In genomic region chr7:24429413-24430112, GRCm38 (mm10) we compare ENCODE assay signal across 11 mouse cellular contexts. TPM values are rescaled to one million over a fixed set of nuclear protein-coding genes. Genes with fewer than 3 reads are reported as not detected.
DNase-seq lines count a peak whose midpoint lies in the region; ATAC-seq lines count a peak whose summit lies in the region.
"Had no signal": no experiment of that assay in that cellular context is flagged by ENCODE, and none has a peak within 500 bp of the region (broad histone marks: within the 10 kb centered on the region; RNA-seq: fewer than 3 reads in every experiment).

No protein-coding gene starts in this region.

- peak; percentile 76 for ATAC-seq in forebrain, embryonic 15.5 days (replicated peaks)

- H3K9me3 ChIP-seq in forebrain, embryonic 15.5 days: no peaks in the 10 kb centered on the region
- H3K9me3 ChIP-seq in forebrain, embryonic 10.5 days: peaks cover 20% of the 10 kb centered on the region
- peaks cover 4% of the 10 kb centered on the region; the same call in 1 of the 2 replicates for H3K9me3 ChIP-seq in heart, embryonic 10.5 days

- no peak for DNase-seq in forebrain, embryonic 10.5 days (ENCODE audit: extremely low spot score, low spot score)
- peak; percentile 95 to 96 for DNase-seq in cerebellum, adult 18-20 months
- no peak for DNase-seq in heart, embryonic 10.5 days (ENCODE audit: low spot score)
- DNase-seq in left cerebral cortex, adult 8-10 months (ENCODE audit: low spot score in 2 of 2): peak; percentile 59 to 89
- no peak for DNase-seq in thymus, postnatal 0 days (ENCODE audit: low spot score)
- DNase-seq in lung, adult 18-20 months: no peak
- no peak for DNase-seq in adrenal gland, postnatal 14 days

- no peak overlapping the region for H3K4me2 ChIP-seq in forebrain, embryonic 15.5 days (replicated peaks)

- peak overlapping the region; percentile 81 for H3K27ac ChIP-seq in forebrain, embryonic 15.5 days (replicated peaks)
- no peak overlapping the region for H3K27ac ChIP-seq in forebrain, embryonic 10.5 days
- H3K27ac ChIP-seq in heart, embryonic 10.5 days: 0 out of 2 replicates have a peak overlapping the region, but pooled peaks have one; percentile 19
- H3K27ac ChIP-seq: liver, embryonic 14.5 days had no signal

- no peak overlapping the region for H3K4me3 ChIP-seq in forebrain, embryonic 15.5 days
- no peak overlapping the region for H3K4me3 ChIP-seq in forebrain, embryonic 10.5 days
- no peak overlapping the region for H3K4me3 ChIP-seq in heart, embryonic 10.5 days

- peaks cover 12% of the 10 kb centered on the region for H3K4me1 ChIP-seq in forebrain, embryonic 15.5 days
- no peaks in the 10 kb centered on the region for H3K4me1 ChIP-seq in forebrain, embryonic 10.5 days
- peaks cover 19% of the 10 kb centered on the region for H3K4me1 ChIP-seq in heart, embryonic 10.5 days

- no peaks in the 10 kb centered on the region for H3K27me3 ChIP-seq in forebrain, embryonic 15.5 days
- H3K27me3 ChIP-seq in forebrain, embryonic 10.5 days (ENCODE audit: poor library complexity, severe bottlenecking): peaks cover 22% of the 10 kb centered on the region
- H3K27me3 ChIP-seq in heart, embryonic 10.5 days (ENCODE audit: insufficient read depth, poor library complexity, severe bottlenecking): peaks cover 38% of the 10 kb centered on the region

- WGBS in forebrain, embryonic 15.5 days: 45% methylated on average over 16 of the region's 16 CpGs
- WGBS in forebrain, embryonic 10.5 days: 80% methylated on average over 16 of the region's 16 CpGs
- 69% methylated on average over 16 of the region's 16 CpGs for WGBS in heart, embryonic 10.5 days

- no peaks in the 10 kb centered on the region for H3K36me3 ChIP-seq in forebrain, embryonic 15.5 days
- no peaks in the 10 kb centered on the region for H3K36me3 ChIP-seq in forebrain, embryonic 10.5 days (replicated peaks)
- no peaks in the 10 kb centered on the region for H3K36me3 ChIP-seq in heart, embryonic 10.5 days

- H3K9ac ChIP-seq in forebrain, embryonic 15.5 days (replicated peaks): no peak overlapping the region
- H3K9ac ChIP-seq: liver, embryonic 14.5 days had no signal

RNA-seq across cellular contexts. Expression of gene Irgc1, which starts 22.5 kb away (rescaled TPM):
- not detected in 2 replicates for polyA plus RNA-seq in forebrain, embryonic 15.5 days (2015; fragmentation: Nextera tagmentation; extraction: Ambion mirVana)
- not detected in 2 replicates for polyA plus RNA-seq in forebrain, embryonic 10.5 days (2016; fragmentation: Nextera tagmentation; extraction: Ambion mirVana)
- polyA plus RNA-seq in heart, embryonic 10.5 days (2016; fragmentation: Nextera tagmentation; extraction: Ambion mirVana): 0.16 TPM in 1 of 2 replicates, not detected in the other
- total RNA-seq in left cerebral cortex, adult 8-10 months (2022): under 1 TPM in 1 of 4 experiments, not detected in 3; 0.21 TPM
- 0.18 and 0.22 TPM in 2 replicates for polyA plus RNA-seq in thymus, postnatal 0 days (2015; fragmentation: Nextera tagmentation; extraction: Ambion mirVana)
- not detected in 2 replicates for total RNA-seq in adrenal gland, postnatal 14 days (2021)
- total RNA-seq: common myeloid progenitor, adult 5-6 weeks had no signal
- polyA plus RNA-seq: liver, embryonic 14.5 days; stomach, embryonic 14.5 days had no signal

RNA-seq across cellular contexts. Expression of gene Smg9, which starts 30.1 kb away (rescaled TPM):
- polyA plus RNA-seq in forebrain, embryonic 15.5 days (2015; fragmentation: Nextera tagmentation; extraction: Ambion mirVana): 33.4 and 36.6 TPM in 2 replicates
- 26.5 and 28.5 TPM in 2 replicates for polyA plus RNA-seq in forebrain, embryonic 10.5 days (2016; fragmentation: Nextera tagmentation; extraction: Ambion mirVana)
- polyA plus RNA-seq in heart, embryonic 10.5 days (2016; fragmentation: Nextera tagmentation; extraction: Ambion mirVana): 25.4 and 27.7 TPM in 2 replicates
- total RNA-seq in left cerebral cortex, adult 8-10 months (2022): 10 to 100 TPM; 40.2 to 47.7 (median 43.4) TPM
- polyA plus RNA-seq in thymus, postnatal 0 days (2015; fragmentation: Nextera tagmentation; extraction: Ambion mirVana): 30.2 and 33.3 TPM in 2 replicates
- total RNA-seq in adrenal gland, postnatal 14 days (2021): 17.3 and 26.7 TPM in 2 replicates

RNA-seq across cellular contexts. Expression of gene Plaur, which starts 32.7 kb away (rescaled TPM):
- polyA plus RNA-seq in forebrain, embryonic 15.5 days (2015; fragmentation: Nextera tagmentation; extraction: Ambion mirVana): 1.3 and 1.6 TPM in 2 replicates
- 1.1 and 1.3 TPM in 2 replicates for polyA plus RNA-seq in forebrain, embryonic 10.5 days (2016; fragmentation: Nextera tagmentation; extraction: Ambion mirVana)
- 4.3 and 7.3 TPM in 2 replicates for polyA plus RNA-seq in heart, embryonic 10.5 days (2016; fragmentation: Nextera tagmentation; extraction: Ambion mirVana)
- 1 to 10 TPM in 2 of 4 experiments, under 1 TPM in 2; 0.72 to 4.6 (median 2.1) TPM for total RNA-seq in left cerebral cortex, adult 8-10 months (2022)
- polyA plus RNA-seq in thymus, postnatal 0 days (2015; fragmentation: Nextera tagmentation; extraction: Ambion mirVana): 3.0 and 3.4 TPM in 2 replicates
- 5.2 and 7.9 TPM in 2 replicates for total RNA-seq in adrenal gland, postnatal 14 days (2021)

RNA-seq across cellular contexts. Expression of gene Cadm4, which starts 52.3 kb away (rescaled TPM):
- polyA plus RNA-seq in forebrain, embryonic 15.5 days (2015; fragmentation: Nextera tagmentation; extraction: Ambion mirVana): 70.1 and 76.4 TPM in 2 replicates
- 9.3 and 10.0 TPM in 2 replicates for polyA plus RNA-seq in forebrain, embryonic 10.5 days (2016; fragmentation: Nextera tagmentation; extraction: Ambion mirVana)
- polyA plus RNA-seq in heart, embryonic 10.5 days (2016; fragmentation: Nextera tagmentation; extraction: Ambion mirVana): 0.54 and 0.63 TPM in 2 replicates
- total RNA-seq in left cerebral cortex, adult 8-10 months (2022): 100 to 1,000 TPM; 215 to 253 (median 239) TPM
- polyA plus RNA-seq in thymus, postnatal 0 days (2015; fragmentation: Nextera tagmentation; extraction: Ambion mirVana): 0.71 and 0.83 TPM in 2 replicates
- 5.7 and 6.4 TPM in 2 replicates for total RNA-seq in adrenal gland, postnatal 14 days (2021)
- total RNA-seq: common myeloid progenitor, adult 5-6 weeks had no signal

RNA-seq across cellular contexts. Expression of gene Kcnn4, which starts 59.5 kb away (rescaled TPM):
- polyA plus RNA-seq in forebrain, embryonic 15.5 days (2015; fragmentation: Nextera tagmentation; extraction: Ambion mirVana): 0.56 and 0.63 TPM in 2 replicates
- 3.8 and 5.1 TPM in 2 replicates for polyA plus RNA-seq in forebrain, embryonic 10.5 days (2016; fragmentation: Nextera tagmentation; extraction: Ambion mirVana)
- polyA plus RNA-seq in heart, embryonic 10.5 days (2016; fragmentation: Nextera tagmentation; extraction: Ambion mirVana): 11.7 and 14.2 TPM in 2 replicates
- total RNA-seq in left cerebral cortex, adult 8-10 months (2022): 1 to 10 TPM in 1 of 4 experiments, under 1 TPM in 3; 0.50 to 1.0 (median 0.53) TPM
- 105 and 120 TPM in 2 replicates for polyA plus RNA-seq in thymus, postnatal 0 days (2015; fragmentation: Nextera tagmentation; extraction: Ambion mirVana)
- 4.9 and 7.3 TPM in 2 replicates for total RNA-seq in adrenal gland, postnatal 14 days (2021)

Comparison
In these comparisons a context has a peak if more than half of its experiments do, and no peak if none do; other contexts are left out.
1. DNase-seq: peak in cerebellum, adult 18-20 months (2 of 2) and left cerebral cortex, adult 8-10 months (2 of 2); none in forebrain, embryonic 10.5 days (single experiment), heart, embryonic 10.5 days (single experiment), thymus, postnatal 0 days (single experiment), lung, adult 18-20 months (0 of 2) and adrenal gland, postnatal 14 days (single experiment).